11 mouse cellular contexts compared by ENCODE assay signal in the genomic region with DNA sequence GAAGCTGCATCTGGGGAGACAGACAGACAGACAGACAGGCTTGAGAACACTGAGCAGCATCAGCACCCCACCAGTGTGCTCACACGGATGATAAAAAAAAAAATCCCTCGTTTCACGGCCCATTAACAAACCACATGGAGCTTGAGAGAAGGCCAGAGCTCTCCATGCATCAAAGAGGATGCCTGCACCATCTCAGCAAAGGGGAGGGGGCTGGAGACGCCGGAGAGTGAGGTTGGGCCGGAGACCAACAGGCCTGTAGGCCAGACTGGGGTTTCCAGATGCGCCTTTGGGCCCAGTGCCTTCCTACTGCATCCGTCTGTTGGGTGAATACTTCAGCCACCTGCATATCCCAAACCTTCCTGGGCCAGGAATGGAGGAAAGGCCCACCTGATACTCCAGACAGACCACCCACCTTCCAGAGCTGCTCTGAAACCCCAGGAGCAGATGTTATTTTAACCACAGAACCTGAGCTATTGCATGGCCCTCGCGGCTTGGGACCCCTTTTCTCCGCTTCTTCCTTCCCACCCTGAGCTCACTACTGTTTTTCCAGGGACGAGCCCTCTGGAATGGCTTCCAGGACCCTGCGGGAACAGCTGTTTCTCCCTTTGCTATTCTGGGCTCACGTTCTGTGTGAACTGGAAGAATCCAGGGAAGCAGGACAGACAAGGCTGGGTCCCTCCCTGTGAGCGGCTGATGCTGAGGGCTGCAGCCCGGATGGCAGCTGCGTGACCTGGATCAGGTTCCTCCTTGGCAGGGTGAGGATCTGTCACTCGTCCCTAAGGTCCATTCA.
A peak's percentile ranks its signal among the peaks of the same experiment; 100 is the strongest.
DNase-seq lines count a peak whose midpoint lies in the region; ATAC-seq lines count a peak whose summit lies in the region.
"Had no signal": no experiment of that assay in that cellular context is flagged by ENCODE, and none has a peak within 500 bp of the region (broad histone marks: within the 10 kb centered on the region; RNA-seq: fewer than 3 reads in every experiment).

No protein-coding gene starts in this region.

- H3K9ac ChIP-seq in heart, embryonic 14.5 days (ENCODE audit: low read length) = peak overlapping the region; percentile 6; the same call in 1 of the 2 replicates
- H3K9ac ChIP-seq in limb, embryonic 15.5 days = no peak overlapping the region
- H3K9ac ChIP-seq: forebrain, embryonic 13.5 days had no signal

- no peaks in the 10 kb centered on the region for H3K27me3 ChIP-seq in embryonic facial prominence, embryonic 10.5 days (replicated peaks; ENCODE audit: low read depth, poor library complexity, severe bottlenecking)
- H3K27me3 ChIP-seq in heart, embryonic 14.5 days (ENCODE audit: control insufficient read depth, insufficient read depth, low read length) = no peaks in the 10 kb centered on the region
- no peaks in the 10 kb centered on the region for H3K27me3 ChIP-seq in limb, embryonic 15.5 days
- H3K27me3 ChIP-seq: forebrain, embryonic 13.5 days had no signal

- 57% methylated on average over 18 of the region's 18 CpGs for WGBS in embryonic facial prominence, embryonic 10.5 days
- WGBS in heart, embryonic 14.5 days = 58% methylated on average over 18 of the region's 18 CpGs
- 28% methylated on average over 18 of the region's 18 CpGs for WGBS in limb, embryonic 15.5 days

- peaks cover 45% of the 10 kb centered on the region for H3K4me1 ChIP-seq in embryonic facial prominence, embryonic 10.5 days
- H3K4me1 ChIP-seq in heart, embryonic 14.5 days (ENCODE audit: control insufficient read depth in 2 of 2, insufficient read depth in 2 of 2, low read length in 2 of 2) = peaks cover 15% of the 10 kb centered on the region in 2 experiments
- peaks cover 45% of the 10 kb centered on the region for H3K4me1 ChIP-seq in limb, embryonic 15.5 days
- H3K4me1 ChIP-seq: forebrain, embryonic 13.5 days had no signal

- no peaks in the 10 kb centered on the region for H3K9me3 ChIP-seq in embryonic facial prominence, embryonic 10.5 days
- H3K9me3 ChIP-seq in heart, embryonic 14.5 days (ENCODE audit: control insufficient read depth, low read length) = no peaks in the 10 kb centered on the region
- no peaks in the 10 kb centered on the region for H3K9me3 ChIP-seq in limb, embryonic 15.5 days
- H3K9me3 ChIP-seq: forebrain, embryonic 13.5 days had no signal

- no peak for ATAC-seq in heart, embryonic 14.5 days (ENCODE audit: insufficient number of reproducible peaks, insufficient read depth, low FRiP score, low read depth)
- ATAC-seq in limb, embryonic 15.5 days (ENCODE audit: insufficient number of reproducible peaks, low FRiP score, low TSS enrichment, low read depth) = peak; percentile 58; the same call in 1 of the 2 replicates
- ATAC-seq in megakaryocyte progenitor cell, adult 5-6 weeks (replicated peaks; ENCODE audit: poor library complexity) = no peak
- ATAC-seq: forebrain, embryonic 13.5 days had no signal

- H3K4me3 ChIP-seq in embryonic facial prominence, embryonic 10.5 days = no peak overlapping the region
- H3K4me3 ChIP-seq in heart, embryonic 14.5 days (ENCODE audit: control insufficient read depth in 1 of 2, insufficient read depth in 1 of 2, low read depth in 1 of 2, low read length in 2 of 2) = no peak overlapping the region
- H3K4me3 ChIP-seq in limb, embryonic 15.5 days = no peak overlapping the region
- H3K4me3 ChIP-seq: forebrain, embryonic 13.5 days had no signal

- H3K27ac ChIP-seq in embryonic facial prominence, embryonic 10.5 days (replicated peaks) = peak overlapping the region; percentile 63
- H3K27ac ChIP-seq in heart, embryonic 14.5 days (replicated peaks in 1 of 2; ENCODE audit: control insufficient read depth in 1 of 2, insufficient read depth in 1 of 2, low read depth in 2 of 2, low read length in 2 of 2) = no peak overlapping the region
- H3K27ac ChIP-seq in limb, embryonic 15.5 days = peak overlapping the region; percentile 68
- H3K27ac ChIP-seq: forebrain, embryonic 13.5 days had no signal

- peaks cover 20% of the 10 kb centered on the region for H3K36me3 ChIP-seq in embryonic facial prominence, embryonic 10.5 days (replicated peaks)
- peaks cover 20% of the 10 kb centered on the region for H3K36me3 ChIP-seq in heart, embryonic 14.5 days (ENCODE audit: control insufficient read depth, insufficient read depth, low read length)
- H3K36me3 ChIP-seq in limb, embryonic 15.5 days = peaks cover 15% of the 10 kb centered on the region; the same call in 1 of the 2 replicates

- peak; percentile 35 to 39 for DNase-seq in heart, adult 18-20 months
- no peak for DNase-seq in heart, adult 9 months (ENCODE audit: low spot score in 2 of 2)
- DNase-seq in embryonic facial prominence, embryonic 10.5 days (ENCODE audit: low spot score) = no peak
- no peak for DNase-seq in right cerebral cortex, postnatal 36 days (ENCODE audit: low spot score in 2 of 2)
- no peak for DNase-seq in T-cell, adult 2 months (ENCODE audit: low spot score)
- DNase-seq: kidney, adult 11 months; liver had no signal

- H3K4me2 ChIP-seq in heart, embryonic 14.5 days (ENCODE audit: low read length) = no peak overlapping the region
- peak overlapping the region; percentile 17; the same call in 1 of the 2 replicates for H3K4me2 ChIP-seq in limb, embryonic 15.5 days
- H3K4me2 ChIP-seq: forebrain, embryonic 13.5 days had no signal

Comparison
In these comparisons a context has a peak if more than half of its experiments do, and no peak if none do; other contexts are left out.
1. DNase-seq: peak in heart, adult 18-20 months (2 of 2); none in heart, adult 9 months (0 of 2), embryonic facial prominence, embryonic 10.5 days (single experiment), right cerebral cortex, postnatal 36 days (0 of 2) and T-cell, adult 2 months (single experiment).
2. H3K27ac ChIP-seq: peak in embryonic facial prominence, embryonic 10.5 days (single experiment) and limb, embryonic 15.5 days (single experiment); none in heart, embryonic 14.5 days (0 of 2).